Mouse (Mus musculus): ENCODE data around the gene Gtsf1.
"Not testable (repeated sequence)": the region's sequence is repeated elsewhere in the genome, so short reads cannot be mapped to it uniquely, and the experiment has no call there.

Gtsf1 gene

GRCm38 (mm10) chr15:103430241-103430640 lies at the start of gene Gtsf1:
Gene Gtsf1, minus strand, starts transcription at chr15:103430470.
- DNase-seq, result peak in 1 of 2 experiments; percentile 2

- DNase-seq, result no peak
These were observed 48.9 kb upstream of the Gtsf1 start for GRCm38 (mm10) chr15:103479080-103479606.

- no peak for DNase-seq
These were observed 43.5 kb upstream of the Gtsf1 start for GRCm38 (mm10) chr15:103473769-103474168.

GRCm38 (mm10) chr15:103473182-103473581 lies 42.9 kb upstream of the Gtsf1 start:
- DNase-seq, result no peak

- no peak for DNase-seq
These were observed 42.0 kb upstream of the Gtsf1 start for GRCm38 (mm10) chr15:103472265-103472664.

- DNase-seq, result no peak
These were observed 41.4 kb upstream of the Gtsf1 start for GRCm38 (mm10) chr15:103471488-103472194.

GRCm38 (mm10) chr15:103462539-103463261 lies 32.4 kb upstream of the Gtsf1 start:
- DNase-seq, result no peak

GRCm38 (mm10) chr15:103454449-103454848 lies 24.2 kb upstream of the Gtsf1 start:
- DNase-seq, result peak; percentile 28 to 33

- peak; percentile 85 to 89 for DNase-seq
These were observed 23.4 kb upstream of the Gtsf1 start, which contains the start of gene Nckap1l for GRCm38 (mm10) chr15:103453551-103454218. Gene Nckap1l, plus strand, starts transcription at chr15:103453794.

GRCm38 (mm10) chr15:103448369-103448768 lies 18.1 kb upstream of the Gtsf1 start, which contains the start of gene Gtsf2:
Gene Gtsf2, minus strand, starts transcription at chr15:103448469.
- no peak for DNase-seq

- DNase-seq, result not testable (repeated sequence)
These were observed 15.7 kb upstream of the Gtsf1 start for GRCm38 (mm10) chr15:103445966-103446365.

- DNase-seq, result no peak
These were observed 3.3 kb downstream of the Gtsf1 start for GRCm38 (mm10) chr15:103427017-103427416.

GRCm38 (mm10) chr15:103405586-103405985 lies 24.7 kb downstream of the Gtsf1 start:
- not testable (repeated sequence) for DNase-seq

- DNase-seq, result no peak
These were observed 28.9 kb downstream of the Gtsf1 start for GRCm38 (mm10) chr15:103401361-103401760.

GRCm38 (mm10) chr15:103393577-103393976 lies 36.7 kb downstream of the Gtsf1 start:
- DNase-seq, result no peak

- no peak for DNase-seq
These were observed 41.6 kb downstream of the Gtsf1 start for GRCm38 (mm10) chr15:103388556-103389145.

- no peak for DNase-seq
These were observed 46.3 kb downstream of the Gtsf1 start for GRCm38 (mm10) chr15:103383771-103384488.

- no peak for DNase-seq
These were observed 47.4 kb downstream of the Gtsf1 start for GRCm38 (mm10) chr15:103382795-103383406.

- no peak for DNase-seq
These were observed 48.2 kb downstream of the Gtsf1 start for GRCm38 (mm10) chr15:103382075-103382474.

- no peak for DNase-seq
These were observed 51.5 kb downstream of the Gtsf1 start for GRCm38 (mm10) chr15:103378665-103379356.
